Mouse (Mus musculus) kidney, adult 9 months (tissue): Measurements from ENCODE around the gene Gldc.
A peak's percentile ranks its signal among the peaks of the same experiment; 100 is the strongest.

Experiments used
- DNase-seq: peaks from one replicate; pipeline ENCODE4 v3.0.0; 2022

Gene Gldc

GRCm38 (mm10) chr19:30157031-30157687 is 18.1 kb downstream of the Gldc start:
- DNase-seq, result no peak

GRCm38 (mm10) chr19:30153729-30154128 is 21.5 kb downstream of the Gldc start:
- no peak for DNase-seq

- no peak for DNase-seq
Observed at GRCm38 (mm10) chr19:30151290-30151689, 23.9 kb downstream of the Gldc start.

- no peak for DNase-seq
Observed at GRCm38 (mm10) chr19:30149238-30149805, 25.9 kb downstream of the Gldc start.

GRCm38 (mm10) chr19:30147306-30147705 is 27.9 kb downstream of the Gldc start:
- DNase-seq, result no peak

- no peak for DNase-seq
Observed at GRCm38 (mm10) chr19:30146761-30147160, 28.5 kb downstream of the Gldc start.

- no peak for DNase-seq
Observed at GRCm38 (mm10) chr19:30145106-30145505, 30.1 kb downstream of the Gldc start.

GRCm38 (mm10) chr19:30136308-30136707 is 38.9 kb downstream of the Gldc start:
- no peak for DNase-seq

- DNase-seq, result peak; percentile 58
Observed at GRCm38 (mm10) chr19:30128177-30128576, 47.1 kb downstream of the Gldc start.

GRCm38 (mm10) chr19:30125670-30126059 is 49.6 kb downstream of the Gldc start:
- no peak for DNase-seq

GRCm38 (mm10) chr19:30124999-30125669 is 50.1 kb downstream of the Gldc start:
- DNase-seq, result no peak

GRCm38 (mm10) chr19:30118344-30119312 is 56.6 kb downstream of the Gldc start:
- DNase-seq, result peak; percentile 73

GRCm38 (mm10) chr19:30117775-30118174 is 57.5 kb downstream of the Gldc start:
- DNase-seq, result no peak

- no peak for DNase-seq
Observed at GRCm38 (mm10) chr19:30117241-30117640, 58.0 kb downstream of the Gldc start.

- no peak for DNase-seq
Observed at GRCm38 (mm10) chr19:30115606-30116005, 59.6 kb downstream of the Gldc start.

GRCm38 (mm10) chr19:30114919-30115441 is 60.2 kb downstream of the Gldc start:
- DNase-seq, result no peak

GRCm38 (mm10) chr19:30112961-30113688 is 62.1 kb downstream of the Gldc start:
- no peak for DNase-seq

GRCm38 (mm10) chr19:30111421-30111820 is 63.8 kb downstream of the Gldc start:
- peak; percentile 33 for DNase-seq

- DNase-seq, result no peak
Observed at GRCm38 (mm10) chr19:30109122-30109521, 66.1 kb downstream of the Gldc start.

GRCm38 (mm10) chr19:30108616-30109015 is 66.6 kb downstream of the Gldc start:
- DNase-seq, result no peak

- no peak for DNase-seq
Observed at GRCm38 (mm10) chr19:30107221-30107845, 67.9 kb downstream of the Gldc start.
